Mouse (Mus musculus) heart, adult 2 months (tissue): ENCODE results near the gene Chchd10. TPM values are rescaled to one million over a fixed set of nuclear protein-coding genes. Genes with fewer than 3 reads are reported as not detected.

Experiments
- DNase-seq, 2 experiments: peaks; one replicate each; pipeline ENCODE4 v3.0.0; 2021
- H3K27ac ChIP-seq: fragments of 200-600 bp; 2 replicates; pipeline ENCODE4 v1.8.1; 2022
- H3K27me3 ChIP-seq: fragments of 200-500 bp; 2 replicates; pipeline ENCODE4 v1.6.1; 2012; ENCODE audit warnings: mild to moderate bottlenecking, low read length, inconsistent platforms, mixed read lengths; ENCODE audit not compliant: control insufficient read depth, insufficient read depth
- H3K36me3 ChIP-seq: fragments of 200-500 bp; 2 replicates; pipeline ENCODE4 v1.6.1; 2012; ENCODE audit warnings: low read length, inconsistent platforms; ENCODE audit not compliant: control insufficient read depth, insufficient read depth
- H3K4me1 ChIP-seq: fragments of 200-500 bp; 2 replicates; pipeline ENCODE4 v1.6.1; 2011; ENCODE audit warnings: low read length; ENCODE audit not compliant: control insufficient read depth, insufficient read depth
- H3K4me3 ChIP-seq: fragments of 200-600 bp; 2 replicates; pipeline ENCODE4 v1.8.1; 2022
- H3K79me2 ChIP-seq: fragments of 200-500 bp; replicated peaks from 2 replicates; pipeline ENCODE4 v1.6.1; 2012; ENCODE audit warnings: mild to moderate bottlenecking, inconsistent platforms, low read length, moderate library complexity, mixed read lengths; ENCODE audit not compliant: control insufficient read depth, insufficient read depth
- H3K9ac ChIP-seq: fragments of 200-500 bp; 2 replicates; pipeline ENCODE4 v1.6.1; 2012; ENCODE audit warnings: low read depth, mild to moderate bottlenecking, control low read depth, inconsistent platforms, low read length, mixed read lengths
- CTCF ChIP-seq: fragments of 200-600 bp; IDR thresholded peaks from 2 replicates; pipeline ENCODE4 v1.8.1; 2022; ENCODE audit warnings: antibody characterized with exemption, mild to moderate bottlenecking, moderate library complexity
- EP300 ChIP-seq: fragments of 200-500 bp; IDR thresholded peaks from 2 replicates; pipeline ENCODE4 v1.6.1; 2011; ENCODE audit warnings: low read depth, low read length, control low read depth; ENCODE audit not compliant: insufficient read depth
- POLR2A ChIP-seq: fragments of 200-500 bp; IDR thresholded peaks from 2 replicates; pipeline ENCODE4 v1.6.1; 2011; ENCODE audit warnings: mild to moderate bottlenecking, low read depth, low read length, control low read depth; ENCODE audit not compliant: insufficient read depth
- WGBS: fragments of 180-500 bp; shearing (Covaris S2); methylation state at CpG from one replicate; pipeline ENCODE4 v1.1.7; 2018; 5-methylcytosine and 5-hydroxymethylcytosine counted together
- intact Hi-C: fragments of 180-260 bp; cut with DNase I; formaldehyde crosslinking; loops from one replicate; pipeline ENCODE4 v1.15.1; 2025
- polyA plus RNA-seq: library from polyadenylated mRNA; depleted of rRNA; stranded (reverse); fragments of >200 nt; gene quantifications from 2 replicates; pipeline ENCODE4 v1.2.3, GENCODE M21; 2012
- total RNA-seq, 2 experiments: library from RNA; stranded (reverse); gene quantifications; 2 replicates each; pipeline ENCODE4 v1.2.3; 2021

The Chchd10 gene
- total and polyA plus RNA-seq, 3 experiments = 1,811 to 2,061 (median 2,042) TPM

DNA sequence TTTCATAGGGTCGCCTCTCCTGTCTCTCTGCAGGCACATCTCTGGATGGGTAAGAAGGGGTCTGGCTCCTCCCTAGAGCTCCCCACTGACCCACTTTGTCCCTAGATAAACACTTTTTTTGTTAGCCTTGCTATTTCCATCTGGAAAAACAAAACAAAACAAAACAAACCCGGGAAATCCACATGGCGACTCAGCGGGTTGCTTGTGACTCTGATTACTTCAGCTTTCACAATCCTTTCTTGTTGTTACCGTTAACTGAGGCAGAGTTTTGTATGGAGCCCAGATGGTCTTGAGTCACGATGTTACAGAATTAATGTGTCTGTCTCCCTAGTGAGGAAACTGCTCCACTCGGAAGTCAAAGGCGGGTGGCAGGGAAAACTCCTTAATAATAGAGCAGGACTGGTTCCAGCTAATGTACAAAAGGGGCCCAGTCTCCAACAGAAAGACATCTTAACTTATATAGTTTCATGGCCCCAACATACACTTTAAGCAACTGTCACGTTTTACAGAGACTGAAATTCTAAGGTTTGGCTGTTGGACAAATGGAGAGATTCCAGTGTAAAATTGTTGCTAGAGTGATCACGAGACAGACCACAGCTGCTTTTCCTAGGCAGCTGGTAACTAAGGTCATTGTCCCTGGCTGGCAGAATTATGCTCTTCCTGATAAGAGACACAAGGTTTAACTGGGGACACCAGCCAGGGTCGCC is 11.3 kb downstream of the Chchd10 start:
- TF ChIP-seq EP300 = no peak
- TF ChIP-seq CTCF = no peak
- no peak for TF ChIP-seq POLR2A
- Histone ChIP-seq H3K36me3 (no peaks in the 10 kb centered on the region), H3K79me2 (no peaks in the 10 kb centered on the region), H3K27ac (peak overlapping the region; percentile 32), H3K9ac (no peak overlapping the region), H3K4me3 (no peak overlapping the region), H3K4me1 (peaks cover 2% of the 10 kb centered on the region; the same call in 1 of the 2 replicates), H3K27me3 (no peaks in the 10 kb centered on the region)
- intact Hi-C loops = no loop called here
- WGBS = 16% methylated on average over 11 of the region's 11 CpGs
- peak; percentile 30 to 34 for DNase-seq

GRCm38 (mm10) chr10:75945213-75945612 is 12.3 kb downstream of the Chchd10 start:
- 93% methylated on average over 7 of the region's 7 CpGs for WGBS
- no peak for TF ChIP-seq EP300
- no peak for TF ChIP-seq POLR2A
- no peak for TF ChIP-seq CTCF
- H3K9ac ChIP-seq = no peak overlapping the region
- peaks cover 2% of the 10 kb centered on the region; the same call in 1 of the 2 replicates for H3K4me1 ChIP-seq
- peak in 1 of 2 experiments; percentile 11 for DNase-seq
- H3K79me2 ChIP-seq = no peaks in the 10 kb centered on the region
- intact Hi-C loops = no loop called here
- no peaks in the 10 kb centered on the region for H3K36me3 ChIP-seq
- H3K27ac ChIP-seq = no peak overlapping the region
- no peaks in the 10 kb centered on the region for H3K27me3 ChIP-seq
- no peak overlapping the region for H3K4me3 ChIP-seq

- Histone ChIP-seq H3K79me2 (no peaks in the 10 kb centered on the region), H3K27me3 (no peaks in the 10 kb centered on the region), H3K4me3 (no peak overlapping the region), H3K36me3 (no peaks in the 10 kb centered on the region), H3K4me1 (peaks cover 2% of the 10 kb centered on the region; the same call in 1 of the 2 replicates), H3K9ac (no peak overlapping the region), H3K27ac (no peak overlapping the region)
- TF ChIP-seq EP300 (no peak), CTCF (no peak), POLR2A (no peak)
- WGBS = 85% methylated on average over 7 of the region's 7 CpGs
- intact Hi-C loops = no loop called here
- peak in 1 of 2 experiments; percentile 11 for DNase-seq
Observed at GRCm38 (mm10) chr10:75945896-75946295, 13.0 kb downstream of the Chchd10 start.

- no peaks in the 10 kb centered on the region for H3K27me3 ChIP-seq
- no peak overlapping the region for H3K9ac ChIP-seq
- peak in 1 of 2 experiments; percentile 8 for DNase-seq
- WGBS = 81% methylated on average over 5 of the region's 5 CpGs
- TF ChIP-seq CTCF (no peak), POLR2A (no peak), EP300 (no peak)
- H3K36me3 ChIP-seq = no peaks in the 10 kb centered on the region
- H3K79me2 ChIP-seq = no peaks in the 10 kb centered on the region
- H3K4me3 ChIP-seq = no peak overlapping the region
- no peak overlapping the region for H3K27ac ChIP-seq
- peaks cover 2% of the 10 kb centered on the region for H3K4me1 ChIP-seq
- intact Hi-C loops = no loop called here
Observed at GRCm38 (mm10) chr10:75948079-75948478, 15.1 kb downstream of the Chchd10 start.

GRCm38 (mm10) chr10:75949053-75950045 is 16.4 kb downstream of the Chchd10 start:
- H3K79me2 ChIP-seq = no peaks in the 10 kb centered on the region

More at GRCm38 (mm10) chr10:75949053-75950045, 16.4 kb downstream of the Chchd10 start:
- intact Hi-C loops = loop anchor here (2.0 to 5.0 kb wide), 2 partner anchors 29 to 362 kb away; partner anchors contain the start of genes Ggt5 and Smarcb1
- Histone ChIP-seq H3K4me3 (no peak overlapping the region), H3K9ac (no peak overlapping the region), H3K4me1 (peaks cover 2% of the 10 kb centered on the region), H3K27me3 (no peaks in the 10 kb centered on the region; the same call in 1 of the 2 replicates), H3K36me3 (no peaks in the 10 kb centered on the region), H3K27ac (no peak overlapping the region)
- peak in 1 of 2 experiments; percentile 13 for DNase-seq
- TF ChIP-seq POLR2A (no peak), CTCF (no peak), EP300 (no peak)
- WGBS = 71% methylated on average over 22 of the region's 22 CpGs
